13 mouse cellular contexts compared by ENCODE assay signal in genomic region chr13:8644805-8645679, GRCm38 (mm10).
DNase-seq lines count a peak whose midpoint lies in the region; ATAC-seq and TF ChIP-seq lines count a peak whose summit lies in the region.
"Had no signal": no experiment of that assay in that cellular context is flagged by ENCODE, and none has a peak within 500 bp of the region (broad histone marks: within the 10 kb centered on the region; RNA-seq: fewer than 3 reads in every experiment).

No protein-coding gene starts in this region.

- no peaks in the 10 kb centered on the region for H3K27me3 ChIP-seq in liver, embryonic 13.5 days
- H3K27me3 ChIP-seq: forebrain, embryonic 15.5 days; midbrain, embryonic 12.5 days had no signal

- intact Hi-C loops in gastrocnemius, postnatal 36 days (cut with DNase I): no loop called here

- peak; percentile 45; the same call in 1 of the 2 replicates for ATAC-seq in liver, embryonic 13.5 days (ENCODE audit: low read depth)
- ATAC-seq: forebrain, embryonic 15.5 days; intestine, embryonic 16.5 days had no signal

- H3K9ac ChIP-seq in liver, embryonic 13.5 days: no peak overlapping the region
- H3K9ac ChIP-seq: forebrain, embryonic 15.5 days; midbrain, embryonic 12.5 days had no signal

- peak overlapping the region; percentile 64; the same call in 1 of the 2 replicates for H3K27ac ChIP-seq in embryonic fibroblast, embryonic 13.5 days (ENCODE audit: insufficient read depth, low read length)
- H3K27ac ChIP-seq in liver, embryonic 13.5 days: no peak overlapping the region
- H3K27ac ChIP-seq: forebrain, embryonic 15.5 days; midbrain, embryonic 12.5 days had no signal

- TF ChIP-seq CTCF in embryonic fibroblast, embryonic 13.5 days (IDR thresholded peaks at IDR 0.05; ENCODE audit: borderline replicate concordance, insufficient read depth, low read length): no peak

- H3K36me3 ChIP-seq in liver, embryonic 13.5 days: no peaks in the 10 kb centered on the region
- H3K36me3 ChIP-seq: forebrain, embryonic 15.5 days; midbrain, embryonic 12.5 days had no signal

- 40% methylated on average over 9 of the region's 9 CpGs for WGBS in liver, embryonic 13.5 days (ENCODE audit: insufficient replicate concordance)

- no peak overlapping the region for H3K4me2 ChIP-seq in liver, embryonic 13.5 days
- H3K4me2 ChIP-seq: forebrain, embryonic 15.5 days; midbrain, embryonic 12.5 days had no signal

- H3K4me3 ChIP-seq in embryonic fibroblast, embryonic 13.5 days (ENCODE audit: insufficient read depth, low read length): no peak overlapping the region
- H3K4me3 ChIP-seq in liver, embryonic 13.5 days (replicated peaks): no peak overlapping the region
- H3K4me3 ChIP-seq: forebrain, embryonic 15.5 days; midbrain, embryonic 12.5 days had no signal

- peaks cover 4% of the 10 kb centered on the region; the same call in 1 of the 2 replicates for H3K4me1 ChIP-seq in embryonic fibroblast, embryonic 13.5 days (ENCODE audit: control insufficient read depth, insufficient read depth, low read length)
- peaks cover 5% of the 10 kb centered on the region for H3K4me1 ChIP-seq in liver, embryonic 13.5 days (replicated peaks)
- H3K4me1 ChIP-seq: forebrain, embryonic 15.5 days; midbrain, embryonic 12.5 days had no signal

- H3K9me3 ChIP-seq in liver, embryonic 13.5 days (replicated peaks): no peaks in the 10 kb centered on the region
- H3K9me3 ChIP-seq: forebrain, embryonic 15.5 days; midbrain, embryonic 12.5 days had no signal

- no peak for TF ChIP-seq POLR2A in embryonic fibroblast, embryonic 13.5 days (IDR thresholded peaks at IDR 0.05; ENCODE audit: low read depth, low read length)

- DNase-seq in adrenal gland, adult (ENCODE audit: inconsistent age in 2 of 2, low spot score in 1 of 2): peak; percentile 23 to 47
- no peak for DNase-seq in adrenal gland, postnatal 4 days (ENCODE audit: low spot score in 2 of 2)
- peak; percentile 50 for DNase-seq in 3134 (ENCODE audit: extremely low read depth, insufficient read length, low spot score)
- DNase-seq in liver, embryonic 13.5 days: no peak
- DNase-seq in gastrocnemius, postnatal 36 days: no peak
- no peak for DNase-seq in cerebellum, postnatal 4 days (ENCODE audit: low spot score in 2 of 2)
- DNase-seq in frontal cortex, postnatal 14 days (ENCODE audit: low spot score in 2 of 2): no peak
- DNase-seq: right cerebral cortex, postnatal 25 days; thymus, adult 2 months had no signal

Comparison
In these comparisons a context has a peak if more than half of its experiments do, and no peak if none do; other contexts are left out.
1. DNase-seq: peak in adrenal gland, adult (2 of 2) and 3134 (single experiment); none in adrenal gland, postnatal 4 days (0 of 2), liver, embryonic 13.5 days (single experiment), gastrocnemius, postnatal 36 days (0 of 2), cerebellum, postnatal 4 days (0 of 2) and frontal cortex, postnatal 14 days (0 of 2).